Mouse (Mus musculus): ENCODE measurements at regions not wholly inside any gene's neighbourhood (a gene's known extent, or its start where the extent isn't known, plus 50 kb on each side); places are given as distances from the start of the nearest gene placed in this dataset.

GRCm38 (mm10) chr7:72990559-72991429, 384.5 kb upstream of the Rgma start:
- TF ChIP-seq POLR2A (IDR thresholded peaks at IDR 0.05; ENCODE audit: insufficient read depth, low read length) = no peak
- TF ChIP-seq CTCF (IDR thresholded peaks at IDR 0.05; ENCODE audit: low read depth, low read length) = no peak
- TF ChIP-seq EP300 (IDR thresholded peaks at IDR 0.05; ENCODE audit: insufficient read depth, low read depth, low read length) = no peak
